Mouse (Mus musculus): ENCODE measurements around the gene Plpp1. TPM values are rescaled to one million over a fixed set of nuclear protein-coding genes. Genes with fewer than 3 reads are reported as not detected.

Gene Plpp1
- polyA plus RNA-seq, 1 experiment = 102 TPM

- H3K4me1 ChIP-seq (ENCODE audit: control insufficient read depth, insufficient read depth, insufficient read length, low read length) = peaks cover 5% of the 10 kb centered on the region
- no peak overlapping the region for H3K27ac ChIP-seq (ENCODE audit: insufficient read depth, low read depth, low read length)
- 88% methylated on average over 21 of the region's 21 CpGs for WGBS
- no peak overlapping the region for H3K4me3 ChIP-seq (ENCODE audit: low read depth, low read length)
- peaks cover 31% of the 10 kb centered on the region for H3K36me3 ChIP-seq (ENCODE audit: control insufficient read depth, insufficient read depth, low read length)
- TF ChIP-seq POLR2A (IDR thresholded peaks at IDR 0.05; ENCODE audit: low read depth, low read length) = no peak
- TF ChIP-seq CTCF (IDR thresholded peaks at IDR 0.05; ENCODE audit: extremely low read depth, insufficient read length, insufficient replicate concordance, low read depth, low read length) = no peak
- H3K27me3 ChIP-seq (ENCODE audit: control insufficient read depth, insufficient read depth, low read length) = no peaks in the 10 kb centered on the region
Observed at GRCm38 (mm10) chr13:112859574-112860134, 59.1 kb downstream of the Plpp1 start.

- Histone ChIP-seq H3K4me1 (ENCODE audit: control insufficient read depth, insufficient read depth, insufficient read length, low read length) (peaks cover 4% of the 10 kb centered on the region), H3K36me3 (ENCODE audit: control insufficient read depth, insufficient read depth, low read length) (peaks cover 35% of the 10 kb centered on the region), H3K4me3 (ENCODE audit: low read depth, low read length) (no peak overlapping the region), H3K27ac (ENCODE audit: insufficient read depth, low read depth, low read length) (no peak overlapping the region), H3K27me3 (ENCODE audit: control insufficient read depth, insufficient read depth, low read length) (no peaks in the 10 kb centered on the region)
- TF ChIP-seq POLR2A (IDR thresholded peaks at IDR 0.05; ENCODE audit: low read depth, low read length) (no peak), CTCF (IDR thresholded peaks at IDR 0.05; ENCODE audit: extremely low read depth, insufficient read length, insufficient replicate concordance, low read depth, low read length) (no peak)
- 82% methylated on average over 2 of the region's 2 CpGs for WGBS
Observed at GRCm38 (mm10) chr13:112860370-112860769, 59.8 kb downstream of the Plpp1 start.

- 96% methylated on average over 9 of the region's 9 CpGs for WGBS
- peaks cover 40% of the 10 kb centered on the region for H3K36me3 ChIP-seq (ENCODE audit: control insufficient read depth, insufficient read depth, low read length)
Observed at GRCm38 (mm10) chr13:112860911-112861310, 60.3 kb downstream of the Plpp1 start.

GRCm38 (mm10) chr13:112861825-112862306 lies 61.3 kb downstream of the Plpp1 start:
- peaks cover 42% of the 10 kb centered on the region for H3K36me3 ChIP-seq (ENCODE audit: control insufficient read depth, insufficient read depth, low read length)
- WGBS = 31% methylated on average over 5 of the region's 5 CpGs
- H3K4me3 ChIP-seq (ENCODE audit: low read depth, low read length) = no peak overlapping the region
- no peak overlapping the region for H3K27ac ChIP-seq (ENCODE audit: insufficient read depth, low read depth, low read length)
- TF ChIP-seq CTCF (IDR thresholded peaks at IDR 0.05; ENCODE audit: extremely low read depth, insufficient read length, insufficient replicate concordance, low read depth, low read length) = no peak
- no peak for TF ChIP-seq POLR2A (IDR thresholded peaks at IDR 0.05; ENCODE audit: low read depth, low read length)
- peaks cover 4% of the 10 kb centered on the region for H3K4me1 ChIP-seq (ENCODE audit: control insufficient read depth, insufficient read depth, insufficient read length, low read length)
- no peaks in the 10 kb centered on the region for H3K27me3 ChIP-seq (ENCODE audit: control insufficient read depth, insufficient read depth, low read length)

More at GRCm38 (mm10) chr13:112860911-112861310, 60.3 kb downstream of the Plpp1 start:
- H3K4me3 ChIP-seq (ENCODE audit: low read depth, low read length) = no peak overlapping the region
- H3K4me1 ChIP-seq (ENCODE audit: control insufficient read depth, insufficient read depth, insufficient read length, low read length) = peaks cover 4% of the 10 kb centered on the region
- no peaks in the 10 kb centered on the region for H3K27me3 ChIP-seq (ENCODE audit: control insufficient read depth, insufficient read depth, low read length)
- no peak for TF ChIP-seq POLR2A (IDR thresholded peaks at IDR 0.05; ENCODE audit: low read depth, low read length)
- no peak for TF ChIP-seq CTCF (IDR thresholded peaks at IDR 0.05; ENCODE audit: extremely low read depth, insufficient read length, insufficient replicate concordance, low read depth, low read length)
- no peak overlapping the region for H3K27ac ChIP-seq (ENCODE audit: insufficient read depth, low read depth, low read length)

- 72% methylated on average over 3 of the region's 3 CpGs for WGBS
- H3K27me3 ChIP-seq (ENCODE audit: control insufficient read depth, insufficient read depth, low read length) = no peaks in the 10 kb centered on the region
- H3K27ac ChIP-seq (ENCODE audit: insufficient read depth, low read depth, low read length) = no peak overlapping the region
- TF ChIP-seq CTCF (IDR thresholded peaks at IDR 0.05; ENCODE audit: extremely low read depth, insufficient read length, insufficient replicate concordance, low read depth, low read length) (no peak), POLR2A (IDR thresholded peaks at IDR 0.05; ENCODE audit: low read depth, low read length) (no peak)
- peaks cover 4% of the 10 kb centered on the region for H3K4me1 ChIP-seq (ENCODE audit: control insufficient read depth, insufficient read depth, insufficient read length, low read length)
- H3K36me3 ChIP-seq (ENCODE audit: control insufficient read depth, insufficient read depth, low read length) = peaks cover 42% of the 10 kb centered on the region
- H3K4me3 ChIP-seq (ENCODE audit: low read depth, low read length) = no peak overlapping the region
Observed at GRCm38 (mm10) chr13:112862342-112862741, 61.8 kb downstream of the Plpp1 start.

- H3K4me3 ChIP-seq (ENCODE audit: low read depth, low read length) = no peak overlapping the region
- TF ChIP-seq CTCF (IDR thresholded peaks at IDR 0.05; ENCODE audit: extremely low read depth, insufficient read length, insufficient replicate concordance, low read depth, low read length) = no peak
- TF ChIP-seq POLR2A (IDR thresholded peaks at IDR 0.05; ENCODE audit: low read depth, low read length) = no peak
- WGBS = 90% methylated on average over 1 of the region's 1 CpGs
- peaks cover 4% of the 10 kb centered on the region for H3K4me1 ChIP-seq (ENCODE audit: control insufficient read depth, insufficient read depth, insufficient read length, low read length)
- peaks cover 48% of the 10 kb centered on the region for H3K36me3 ChIP-seq (ENCODE audit: control insufficient read depth, insufficient read depth, low read length)
- no peaks in the 10 kb centered on the region for H3K27me3 ChIP-seq (ENCODE audit: control insufficient read depth, insufficient read depth, low read length)
- no peak overlapping the region for H3K27ac ChIP-seq (ENCODE audit: insufficient read depth, low read depth, low read length)
Observed at GRCm38 (mm10) chr13:112862978-112863677, 62.5 kb downstream of the Plpp1 start.

GRCm38 (mm10) chr13:112866782-112867181 lies 66.2 kb downstream of the Plpp1 start:
- Histone ChIP-seq H3K27ac (ENCODE audit: insufficient read depth, low read depth, low read length) (no peak overlapping the region), H3K27me3 (ENCODE audit: control insufficient read depth, insufficient read depth, low read length) (no peaks in the 10 kb centered on the region), H3K4me1 (ENCODE audit: control insufficient read depth, insufficient read depth, insufficient read length, low read length) (peaks cover 3% of the 10 kb centered on the region), H3K36me3 (ENCODE audit: control insufficient read depth, insufficient read depth, low read length) (peaks cover 55% of the 10 kb centered on the region), H3K4me3 (ENCODE audit: low read depth, low read length) (no peak overlapping the region)
- 70% methylated on average over 7 of the region's 7 CpGs for WGBS
- TF ChIP-seq CTCF (IDR thresholded peaks at IDR 0.05; ENCODE audit: extremely low read depth, insufficient read length, insufficient replicate concordance, low read depth, low read length) (no peak), POLR2A (IDR thresholded peaks at IDR 0.05; ENCODE audit: low read depth, low read length) (no peak)

All from small intestine, adult 2 months (tissue).